Mouse (Mus musculus) midbrain, embryonic 16.5 days (tissue): Measurements from ENCODE around the gene Pex1. TPM values are rescaled to one million over a fixed set of nuclear protein-coding genes. Genes with fewer than 3 reads are reported as not detected.

Source experiments
- ATAC-seq: fragments of 200-750 bp; cut with Nextera tagmentation; 2 replicates; pipeline ENCODE4 v1.8.0; 2017; ENCODE audit warnings: moderate TSS enrichment
- H3K27ac ChIP-seq: fragments of 300-500 bp; sonication (generic); 2 replicates; pipeline ENCODE4 v1.5.1; 2014; ENCODE audit warnings: mild to moderate bottlenecking, low read length, mixed read lengths
- H3K27me3 ChIP-seq: fragments of 300-500 bp; sonication (generic); 2 replicates; pipeline ENCODE4 v1.6.1; 2014; ENCODE audit warnings: low read depth, low read length, mixed read lengths; ENCODE audit not compliant: control insufficient read depth, insufficient read depth
- H3K36me3 ChIP-seq: fragments of 300-500 bp; sonication (generic); 2 replicates; pipeline ENCODE4 v1.6.1; 2014; ENCODE audit warnings: mild to moderate bottlenecking, low read length, moderate library complexity, mixed read lengths; ENCODE audit not compliant: control insufficient read depth, insufficient read depth
- H3K4me1 ChIP-seq: fragments of 300-500 bp; sonication (generic); 2 replicates; pipeline ENCODE4 v1.6.1; 2014; ENCODE audit warnings: mild to moderate bottlenecking, low read length, mixed read lengths; ENCODE audit not compliant: control insufficient read depth, insufficient read depth
- H3K4me2 ChIP-seq: fragments of 300-500 bp; sonication (generic); 2 replicates; pipeline ENCODE4 v1.6.1; 2014; ENCODE audit warnings: mild to moderate bottlenecking, low read length, mixed read lengths
- H3K4me3 ChIP-seq: fragments of 300-500 bp; sonication (generic); 2 replicates; pipeline ENCODE4 v1.5.1; 2014; ENCODE audit warnings: low read depth, mild to moderate bottlenecking, low read length, moderate library complexity, mixed read lengths
- H3K9ac ChIP-seq: fragments of 300-500 bp; sonication (generic); 2 replicates; pipeline ENCODE4 v1.6.1; 2014; ENCODE audit warnings: low read depth, low read length, mixed read lengths
- H3K9me3 ChIP-seq: fragments of 300-500 bp; sonication (generic); replicated peaks from 2 replicates; pipeline ENCODE4 v1.6.1; 2014; ENCODE audit warnings: mild to moderate bottlenecking, low read length, mixed read lengths; ENCODE audit not compliant: control insufficient read depth, poor library complexity, severe bottlenecking
- WGBS: fragments of 180-500 bp; shearing (Covaris S2); extraction: QIAGEN DNeasy Blood & Tissue Kit; methylation state at CpG from one replicate; pipeline ENCODE4 v1.1.7; 2014; 5-methylcytosine and 5-hydroxymethylcytosine counted together
- polyA plus RNA-seq: library from polyadenylated mRNA; unstranded; fragments of >200 nt; fragmentation: Nextera tagmentation; extraction: Ambion mirVana; gene quantifications from 2 replicates; pipeline ENCODE4 v1.2.1, GENCODE M21; 2015

Gene Pex1
- polyA plus RNA-seq, result 26.2 TPM in 2 replicates

DNA sequence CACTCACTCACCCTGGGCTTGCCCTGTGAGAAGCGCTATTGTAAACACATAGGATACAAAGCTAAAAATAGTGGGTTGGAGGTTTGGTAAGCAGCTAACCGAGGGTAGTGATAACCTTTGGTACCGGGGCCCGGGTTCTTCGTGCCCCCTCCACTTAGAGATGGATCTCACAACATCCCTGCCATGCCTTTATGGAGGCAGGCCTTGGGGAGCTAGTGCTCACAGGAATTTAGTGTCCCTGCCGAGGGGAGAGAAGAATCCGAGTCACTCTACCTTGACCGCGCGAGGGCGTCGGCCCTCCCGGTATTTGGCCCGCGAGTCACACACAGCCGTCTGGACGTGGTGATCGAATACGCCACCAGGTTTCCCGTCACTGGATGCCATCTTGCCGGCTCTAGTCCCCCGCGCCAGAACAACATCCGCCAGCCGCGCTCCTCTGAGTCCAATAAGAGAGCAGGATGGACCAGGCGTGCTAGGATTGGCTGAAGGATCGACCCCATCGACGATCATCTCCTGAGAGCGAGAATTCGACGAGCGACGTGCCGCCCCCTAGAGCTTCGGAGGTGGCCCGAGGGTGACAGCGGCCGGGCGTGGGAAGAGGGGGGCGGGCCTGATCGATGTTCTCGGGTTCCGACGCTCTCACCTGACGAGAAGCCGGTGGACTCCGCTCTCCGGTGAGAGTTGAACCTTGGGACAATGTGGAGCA lies at the start of gene Pex1:
TSS of gene Pex1 (plus strand) at position 374 of the 706 bp plus-strand sequence.
- peak within 1 kb of the TSS; percentile 88 for H3K27ac ChIP-seq
- H3K9ac ChIP-seq, result peak within 1 kb of the TSS; percentile 79
- H3K27me3 ChIP-seq, result no peaks in the 10 kb centered on the region
- H3K9me3 ChIP-seq, result no peaks in the 10 kb centered on the region
- under 1% methylated on average over 49 of the region's 50 CpGs for WGBS
- peak; percentile 99 for ATAC-seq
- H3K4me3 ChIP-seq, result peak within 1 kb of the TSS; percentile 61
- H3K36me3 ChIP-seq, result peaks cover 3% of the 10 kb centered on the region; the same call in 1 of the 2 replicates
- peak within 1 kb of the TSS; percentile 81 for H3K4me2 ChIP-seq
- H3K4me1 ChIP-seq, result peaks cover 16% of the 10 kb centered on the region

DNA sequence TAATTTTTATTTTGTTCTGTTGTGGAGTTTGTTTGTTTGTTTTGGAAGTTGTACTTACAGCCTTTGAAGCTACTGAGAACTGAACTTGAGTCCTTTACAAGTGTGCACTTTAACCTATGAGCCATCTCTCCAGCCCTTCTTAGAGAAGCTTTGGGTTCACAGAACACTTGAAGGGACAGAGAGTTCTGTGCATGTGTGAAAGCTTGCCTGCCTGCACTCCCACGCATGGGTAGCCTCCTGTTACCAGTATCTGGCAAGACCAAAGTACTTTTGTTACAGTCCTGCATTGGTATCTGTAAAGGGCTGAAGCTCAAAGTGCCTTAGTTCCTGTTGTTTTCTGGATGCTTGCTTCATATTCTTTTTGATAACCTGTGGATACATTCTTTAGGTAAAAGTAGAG lies 49.6 kb upstream of the Pex1 start:
- ATAC-seq, result no peak
- WGBS, result 90% methylated on average over 1 of the region's 1 CpGs
- Histone ChIP-seq H3K36me3 (no peaks in the 10 kb centered on the region), H3K9me3 (no peaks in the 10 kb centered on the region), H3K9ac (no peak overlapping the region), H3K27ac (no peak overlapping the region), H3K4me2 (no peak overlapping the region), H3K4me3 (no peak overlapping the region), H3K27me3 (no peaks in the 10 kb centered on the region), H3K4me1 (peaks cover 14% of the 10 kb centered on the region)

DNA sequence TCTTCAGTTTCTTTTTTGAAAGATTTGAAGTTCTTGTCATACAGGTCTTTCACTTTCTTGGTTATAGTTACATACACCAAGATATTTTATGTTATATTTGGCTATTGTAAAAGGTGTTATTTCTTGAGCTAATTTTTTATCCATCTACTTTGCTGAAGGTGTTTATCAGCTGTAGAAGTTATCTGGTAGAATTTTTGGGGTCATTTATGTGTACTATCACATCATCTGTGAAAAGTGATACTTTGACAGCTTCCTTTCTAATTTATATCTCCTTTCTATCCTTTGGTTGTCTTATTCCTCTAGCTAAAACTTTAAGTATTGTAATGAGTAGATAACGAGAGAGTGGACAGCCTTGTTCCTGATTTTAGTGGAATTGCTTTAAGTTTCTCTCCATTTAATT lies 44.4 kb upstream of the Pex1 start:
- Histone ChIP-seq H3K4me1 (no peaks in the 10 kb centered on the region), H3K36me3 (peaks cover 10% of the 10 kb centered on the region; the same call in 1 of the 2 replicates), H3K4me3 (no peak overlapping the region), H3K9ac (no peak overlapping the region), H3K9me3 (no peaks in the 10 kb centered on the region), H3K4me2 (no peak overlapping the region), H3K27me3 (no peaks in the 10 kb centered on the region), H3K27ac (no peak overlapping the region)
- WGBS, result 94% methylated on average over 1 of the region's 1 CpGs
- no peak for ATAC-seq

DNA sequence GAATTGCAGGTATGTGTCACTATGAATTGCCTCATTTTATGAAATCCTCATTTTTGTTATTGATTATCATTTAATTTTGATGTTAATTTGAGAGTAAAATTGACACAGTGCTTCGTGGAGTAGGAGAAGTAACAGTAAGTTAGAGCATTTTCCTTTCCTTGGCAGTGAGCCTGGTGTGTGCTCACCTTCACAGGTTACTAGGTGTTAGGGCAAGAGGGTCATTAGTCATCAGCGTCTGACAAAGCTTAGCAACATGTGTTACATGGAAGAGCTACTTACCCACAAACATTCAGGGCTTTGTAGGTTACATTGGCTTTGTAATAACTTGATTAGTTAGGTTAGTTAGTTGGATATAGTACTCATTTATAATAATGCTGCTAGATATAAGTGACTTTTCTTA lies 41.7 kb upstream of the Pex1 start:
- Histone ChIP-seq H3K4me1 (no peaks in the 10 kb centered on the region), H3K4me2 (no peak overlapping the region), H3K27me3 (no peaks in the 10 kb centered on the region), H3K9me3 (no peaks in the 10 kb centered on the region), H3K9ac (no peak overlapping the region), H3K36me3 (peaks cover 20% of the 10 kb centered on the region), H3K27ac (no peak overlapping the region), H3K4me3 (no peak overlapping the region)
- WGBS, result 96% methylated on average over 2 of the region's 2 CpGs
- ATAC-seq, result no peak

DNA sequence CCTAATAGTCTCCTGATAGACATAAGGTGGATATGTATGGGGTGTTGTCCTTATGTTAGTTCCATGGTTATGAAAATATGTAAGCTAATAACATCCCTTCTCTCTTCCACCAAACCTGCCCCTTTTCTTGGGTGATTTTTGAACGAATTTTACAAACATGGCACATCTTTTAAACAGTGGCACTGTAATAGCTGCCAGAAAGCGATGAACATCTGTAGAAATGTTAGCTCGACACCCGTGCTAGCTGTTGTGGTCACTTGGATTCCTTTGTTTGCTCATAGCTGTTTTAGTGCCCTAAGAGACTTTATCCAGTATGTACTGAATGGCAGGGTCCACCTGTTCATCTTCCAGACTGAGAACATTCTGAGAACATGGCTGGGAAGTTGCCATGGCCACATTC lies 24.6 kb upstream of the Pex1 start, which contains the start of gene 1700109H08Rik:
TSS of gene 1700109H08Rik (plus strand) at position 301 of the 400 bp plus-strand sequence.
- WGBS, result 94% methylated on average over 4 of the region's 4 CpGs
- H3K4me3 ChIP-seq, result no peak within 1 kb of the TSS
- no peak within 1 kb of the TSS for H3K27ac ChIP-seq
- no peak within 1 kb of the TSS for H3K9ac ChIP-seq
- ATAC-seq, result no peak
- H3K4me2 ChIP-seq, result no peak within 1 kb of the TSS
- peaks cover 44% of the 10 kb centered on the region for H3K36me3 ChIP-seq
- H3K27me3 ChIP-seq, result no peaks in the 10 kb centered on the region
- no peaks in the 10 kb centered on the region for H3K9me3 ChIP-seq
- no peaks in the 10 kb centered on the region for H3K4me1 ChIP-seq

DNA sequence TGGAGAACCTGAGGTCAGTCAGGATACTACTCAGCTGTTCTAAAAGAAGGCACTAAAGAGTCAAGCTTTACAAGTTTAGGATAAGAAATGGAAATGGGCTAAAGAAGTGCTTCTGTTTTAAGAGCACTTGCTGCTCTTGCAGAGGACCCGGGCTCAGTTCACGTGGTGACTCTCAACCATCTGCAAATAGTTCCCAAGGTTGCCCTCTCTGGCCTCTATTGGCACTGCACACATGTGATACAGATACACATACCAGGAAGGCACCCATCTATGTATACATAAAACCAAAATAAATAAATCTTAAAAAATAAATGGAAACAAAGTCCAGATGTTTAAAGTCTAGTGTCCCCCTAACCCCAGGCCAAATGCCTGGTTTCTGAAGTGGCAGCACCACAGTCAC lies 21.0 kb upstream of the Pex1 start:
- H3K4me1 ChIP-seq, result no peaks in the 10 kb centered on the region
- H3K4me2 ChIP-seq, result no peak overlapping the region
- H3K27me3 ChIP-seq, result no peaks in the 10 kb centered on the region
- no peak for ATAC-seq
- H3K9ac ChIP-seq, result no peak overlapping the region
- H3K4me3 ChIP-seq, result no peak overlapping the region
- 96% methylated on average over 2 of the region's 2 CpGs for WGBS
- H3K36me3 ChIP-seq, result peaks cover 68% of the 10 kb centered on the region
- H3K27ac ChIP-seq, result no peak overlapping the region
- H3K9me3 ChIP-seq, result no peaks in the 10 kb centered on the region

DNA sequence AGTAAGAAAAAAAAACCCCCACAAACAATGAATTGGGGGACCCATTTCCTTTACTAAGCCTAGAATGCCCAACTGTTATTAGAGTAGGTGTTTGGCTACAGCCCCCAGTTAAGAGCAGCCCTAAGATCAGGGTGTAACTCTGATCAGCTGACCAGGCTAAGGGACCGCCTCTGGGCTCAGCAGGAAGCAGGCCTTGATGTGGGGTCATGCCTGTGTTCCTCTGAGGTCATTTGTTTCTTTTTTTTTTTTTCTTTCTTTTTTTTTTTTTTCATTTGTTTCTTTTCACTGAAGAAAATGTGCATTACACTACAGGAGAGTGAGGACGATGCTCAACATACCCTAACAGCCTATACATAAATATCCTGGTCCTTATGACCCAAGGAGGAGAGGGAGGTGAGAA lies 17.9 kb upstream of the Pex1 start:
- Histone ChIP-seq H3K27ac (no peak overlapping the region), H3K9me3 (no peaks in the 10 kb centered on the region), H3K27me3 (no peaks in the 10 kb centered on the region), H3K9ac (no peak overlapping the region), H3K4me2 (no peak overlapping the region), H3K4me1 (no peaks in the 10 kb centered on the region), H3K4me3 (no peak overlapping the region), H3K36me3 (peaks cover 69% of the 10 kb centered on the region)
- WGBS, result 95% methylated on average over 2 of the region's 2 CpGs
- no peak for ATAC-seq

DNA sequence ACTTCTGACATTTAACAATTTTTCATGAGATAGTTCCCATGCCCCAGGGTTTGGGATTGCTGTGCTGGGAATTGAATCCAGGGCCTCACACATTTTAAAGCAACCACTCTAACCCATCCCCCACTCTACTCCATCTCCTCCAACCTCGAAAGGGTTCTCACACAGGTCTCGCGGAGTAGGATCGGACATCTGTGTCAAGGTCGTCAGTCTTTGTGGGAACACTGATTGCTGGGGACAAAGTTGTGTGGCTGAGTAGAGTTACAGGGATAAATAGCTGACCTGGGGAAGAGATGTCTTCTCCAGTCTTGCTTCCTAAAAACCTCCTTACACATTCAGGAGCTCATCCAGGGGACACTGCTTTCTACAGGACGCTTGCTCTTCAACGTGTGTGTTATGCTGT lies 16.8 kb upstream of the Pex1 start:
- no peak overlapping the region for H3K4me3 ChIP-seq
- peaks cover 71% of the 10 kb centered on the region for H3K36me3 ChIP-seq
- no peaks in the 10 kb centered on the region for H3K4me1 ChIP-seq
- no peak overlapping the region for H3K9ac ChIP-seq
- no peak overlapping the region for H3K4me2 ChIP-seq
- H3K27ac ChIP-seq, result no peak overlapping the region
- ATAC-seq, result no peak
- WGBS, result 95% methylated on average over 7 of the region's 7 CpGs
- H3K9me3 ChIP-seq, result no peaks in the 10 kb centered on the region
- H3K27me3 ChIP-seq, result no peaks in the 10 kb centered on the region

DNA sequence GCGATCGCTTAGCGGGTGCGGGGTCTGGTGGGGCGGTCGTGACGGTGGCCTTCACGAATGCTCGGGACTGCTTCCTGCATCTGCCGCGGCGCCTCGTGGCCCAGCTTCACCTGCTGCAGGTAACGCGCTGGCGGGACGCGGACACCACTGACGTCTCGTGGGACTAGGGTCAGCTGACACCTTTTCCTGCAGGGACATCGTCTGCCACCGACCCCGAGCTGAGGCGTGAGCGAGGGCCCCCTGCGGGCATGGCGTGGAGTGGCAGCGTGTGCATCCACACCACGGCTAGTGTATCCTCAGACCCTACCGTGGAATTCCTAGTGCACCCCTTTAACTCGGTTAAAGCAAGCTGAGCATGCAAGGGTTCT lies 517 bp downstream of the Pex1 start, which contains the start of gene Rbm48:
TSS of gene Rbm48 (minus strand) at position 187 of the 368 bp plus-strand sequence.
- peak within 1 kb of the TSS; percentile 81 for H3K4me2 ChIP-seq
- peak within 1 kb of the TSS; percentile 88 for H3K27ac ChIP-seq
- H3K9me3 ChIP-seq, result no peaks in the 10 kb centered on the region
- H3K36me3 ChIP-seq, result peaks cover 3% of the 10 kb centered on the region; the same call in 1 of the 2 replicates
- H3K27me3 ChIP-seq, result no peaks in the 10 kb centered on the region
- under 1% methylated on average over 31 of the region's 31 CpGs for WGBS
- peak within 1 kb of the TSS; percentile 61 for H3K4me3 ChIP-seq
- peaks cover 16% of the 10 kb centered on the region for H3K4me1 ChIP-seq
- peak; percentile 91 for ATAC-seq
- peak within 1 kb of the TSS; percentile 79 for H3K9ac ChIP-seq
